Mouse (Mus musculus) CH12.LX (cell line): ENCODE measurements at regions not wholly inside any gene's neighbourhood (a gene's known extent, or its start where the extent isn't known, plus 50 kb on each side); places are given as distances from the start of the nearest gene placed in this dataset.

ENCODE experiments used
- DNase-seq: peaks from one replicate; pipeline ENCODE4 v3.0.0-alpha.2; 2013; ENCODE audit errors: extremely low read depth
- H3K27ac ChIP-seq: 2 replicates; pipeline ENCODE4 v1.5.1; 2012; ENCODE audit warnings: low read depth, mild to moderate bottlenecking, control low read depth, moderate library complexity; ENCODE audit not compliant: insufficient read depth
- H3K27me3 ChIP-seq: replicated peaks from 2 replicates; pipeline ENCODE3; 2012; ENCODE audit warnings: inconsistent platforms
- H3K36me3 ChIP-seq, 2 experiments: replicated peaks in 1 of 2; 2 replicates each; pipeline versions ENCODE3 to v1.6.1; 2012; ENCODE audit warnings: inconsistent platforms in 1 of 2, low read length in 1 of 2, mild to moderate bottlenecking in 1 of 2, mixed read lengths in 1 of 2, moderate library complexity in 1 of 2; ENCODE audit not compliant: control insufficient read depth in 1 of 2, insufficient read depth in 1 of 2
- H3K4me1 ChIP-seq, 2 experiments: 2 replicates each; pipeline ENCODE4 v1.6.1; 2012; ENCODE audit warnings: inconsistent platforms in 1 of 2, moderate library complexity in 1 of 2; ENCODE audit not compliant: insufficient read depth in 2 of 2, control insufficient read depth in 1 of 2
- H3K4me2 ChIP-seq: 2 replicates; pipeline ENCODE4 v1.6.1; 2012; ENCODE audit warnings: low read depth, mild to moderate bottlenecking, control low read depth; ENCODE audit not compliant: poor library complexity, insufficient read depth, severe bottlenecking
- H3K4me3 ChIP-seq, 3 experiments: fragments of 150-350 bp in 1 of 3; sonication (generic) in 1 of 3; replicated peaks in 1 of 3; 2 replicates each; pipeline versions ENCODE3 to v1.5.1; 2011 to 2012; ENCODE audit warnings: low read depth in 2 of 3, low read length in 2 of 3, mild to moderate bottlenecking in 2 of 3, moderate library complexity in 2 of 3, control low read depth in 1 of 3, improper control_type of control experiment in 1 of 3, inconsistent platforms in 1 of 3, mixed read lengths in 1 of 3; ENCODE audit not compliant: poor library complexity in 1 of 3
- H3K79me2 ChIP-seq: replicated peaks from 2 replicates; pipeline ENCODE4 v1.6.1; 2012; ENCODE audit warnings: mild to moderate bottlenecking, moderate library complexity; ENCODE audit not compliant: control insufficient read depth, poor library complexity, insufficient read depth, severe bottlenecking; ENCODE audit errors: extremely low read depth
- H3K9ac ChIP-seq: 2 replicates; pipeline ENCODE4 v1.6.1; 2012; ENCODE audit warnings: low read depth, mild to moderate bottlenecking, control low read depth, moderate library complexity; ENCODE audit not compliant: insufficient read depth
- H3K9me3 ChIP-seq: replicated peaks from 2 replicates; pipeline ENCODE3; 2012; ENCODE audit warnings: low read length, inconsistent platforms, mixed read lengths
- CTCF ChIP-seq, 2 experiments: IDR thresholded peaks in 1 of 2; conservative IDR thresholded peaks in 1 of 2; 2 replicates each; pipeline ENCODE4 v1.5.1; 2011 to 2012; ENCODE audit warnings: low read depth in 2 of 2, low read length in 2 of 2, improper control_type of control experiment in 1 of 2, inconsistent platforms in 1 of 2, mild to moderate bottlenecking in 1 of 2, moderate library complexity in 1 of 2
- GABPA ChIP-seq: IDR thresholded peaks from 2 replicates; pipeline ENCODE4 v1.6.1; 2012; ENCODE audit warnings: low read depth, low read length, improper control_type of control experiment, inconsistent platforms; ENCODE audit not compliant: insufficient replicate concordance
- HCFC1 ChIP-seq: IDR thresholded peaks from 2 replicates; pipeline ENCODE4 v1.6.1; 2012; ENCODE audit warnings: low read depth, mild to moderate bottlenecking, inconsistent platforms, low read length, improper control_type of control experiment
- IRF4 ChIP-seq: IDR thresholded peaks from 2 replicates; pipeline ENCODE4 v1.6.1; 2014; ENCODE audit warnings: low read depth, mild to moderate bottlenecking, inconsistent platforms, low read length, improper control_type of control experiment
- KAT2A ChIP-seq: IDR thresholded peaks from 2 replicates; pipeline ENCODE4 v1.6.1; 2012; ENCODE audit warnings: low read length, improper control_type of control experiment, inconsistent platforms; ENCODE audit not compliant: insufficient replicate concordance
- MAFK ChIP-seq: IDR thresholded peaks from 2 replicates; pipeline ENCODE4 v1.6.1; 2011; ENCODE audit warnings: low read length, improper control_type of control experiment; ENCODE audit not compliant: insufficient replicate concordance
- MAZ ChIP-seq: IDR thresholded peaks from 2 replicates; pipeline ENCODE4 v1.6.1; 2012; ENCODE audit warnings: low read depth, mild to moderate bottlenecking, inconsistent platforms, low read length, improper control_type of control experiment, moderate library complexity
- MXI1 ChIP-seq: IDR thresholded peaks from 2 replicates; pipeline ENCODE4 v1.6.1; 2011; ENCODE audit warnings: mild to moderate bottlenecking, low read depth, low read length, improper control_type of control experiment
- PAX5 ChIP-seq: IDR thresholded peaks from 2 replicates; pipeline ENCODE4 v1.6.1; 2012; ENCODE audit warnings: low read length, inconsistent platforms, mixed read lengths
- POLR2AphosphoS2 ChIP-seq: IDR thresholded peaks from 2 replicates; pipeline ENCODE4 v1.6.1; 2011; ENCODE audit warnings: low read depth, low read length, improper control_type of control experiment
- RCOR1 ChIP-seq: conservative IDR thresholded peaks from 2 replicates; pipeline ENCODE4 v1.6.1; 2012; ENCODE audit warnings: low read depth, mild to moderate bottlenecking, inconsistent platforms, low read length, improper control_type of control experiment
- SMC3 ChIP-seq: IDR thresholded peaks from 2 replicates; pipeline ENCODE4 v1.6.1; 2011; ENCODE audit warnings: low read depth, low read length, improper control_type of control experiment
- USF1 ChIP-seq: IDR thresholded peaks from 2 replicates; pipeline ENCODE4 v1.6.1; 2014; ENCODE audit warnings: low read depth, mild to moderate bottlenecking, inconsistent platforms, low read length, improper control_type of control experiment
- ZC3H11A ChIP-seq: IDR thresholded peaks from 2 replicates; pipeline ENCODE4 v1.6.1; 2012; ENCODE audit warnings: low read depth, mild to moderate bottlenecking, inconsistent platforms, low read length, improper control_type of control experiment
- dilution Hi-C: fragments of 300-500 bp; cut with MboI; formaldehyde crosslinking; loops from 2 replicates; pipeline ENCODE4 v1.14.3; 2020; ENCODE audit warnings: low sequenced_read_pairs; ENCODE audit not compliant: extremely low pct_unique_long_range_greater_than_20kb, extremely low pct_ligation_motif_present
- in situ Hi-C: fragments of 300-500 bp; cut with MboI; formaldehyde crosslinking; loops from 3 replicates; pipeline ENCODE4 v1.14.3; 2019; ENCODE audit warnings: low sequenced_read_pairs, low pct_ligation_motif_present, low pct_unique_long_range_greater_than_20kb, mixed read lengths

DNA sequence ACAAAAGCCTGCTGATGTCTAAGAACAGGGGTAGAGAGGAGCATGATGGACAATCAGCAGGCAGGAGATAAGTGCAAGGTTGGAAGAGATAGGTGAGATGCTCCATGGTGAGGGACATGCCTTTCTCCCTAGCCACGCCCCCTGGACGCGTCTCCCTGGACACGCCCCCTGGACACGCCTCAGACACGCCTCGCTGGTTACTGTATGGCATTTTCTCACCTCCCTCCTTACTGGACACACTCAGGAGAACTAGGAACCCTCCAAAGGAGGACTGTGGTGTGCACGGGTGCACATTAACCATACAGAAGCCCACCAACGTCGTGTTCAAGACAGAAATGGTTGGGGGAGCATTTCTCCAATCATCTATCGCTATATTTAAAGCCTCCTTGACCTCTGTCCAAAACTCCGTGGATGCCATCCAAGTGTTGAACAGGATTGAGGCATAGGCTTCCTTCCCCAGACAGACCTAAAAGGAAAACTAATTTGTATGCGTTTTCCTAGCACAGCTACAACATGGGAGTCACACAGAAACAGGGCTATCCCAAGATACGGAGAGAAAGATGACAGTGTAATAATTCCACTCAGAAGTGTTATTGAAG is 168.4 kb upstream of the Fam19a5 start:
- DNase-seq, result no peak
- Histone ChIP-seq H3K79me2 (no peaks in the 10 kb centered on the region), H3K27ac (no peak overlapping the region), H3K4me1 (no peaks in the 10 kb centered on the region), H3K27me3 (no peaks in the 10 kb centered on the region), H3K4me3 (no peak overlapping the region), H3K4me2 (no peak overlapping the region), H3K9ac (no peak overlapping the region), H3K36me3 (no peaks in the 10 kb centered on the region), H3K9me3 (peaks cover 87% of the 10 kb centered on the region)
- TF ChIP-seq RCOR1 (no peak), HCFC1 (no peak), PAX5 (no peak), CTCF (conservative IDR thresholded peaks at IDR 0.05 in 1 of 2, IDR thresholded peaks at IDR 0.05 in 1 of 2; ENCODE audit: low read depth in 2 of 2, low read length in 2 of 2) (no peak), ZC3H11A (no peak), SMC3 (no peak), USF1 (no peak), IRF4 (no peak)
- dilution Hi-C loops, result no loop called here
- in situ Hi-C loops, result no loop called here

DNA sequence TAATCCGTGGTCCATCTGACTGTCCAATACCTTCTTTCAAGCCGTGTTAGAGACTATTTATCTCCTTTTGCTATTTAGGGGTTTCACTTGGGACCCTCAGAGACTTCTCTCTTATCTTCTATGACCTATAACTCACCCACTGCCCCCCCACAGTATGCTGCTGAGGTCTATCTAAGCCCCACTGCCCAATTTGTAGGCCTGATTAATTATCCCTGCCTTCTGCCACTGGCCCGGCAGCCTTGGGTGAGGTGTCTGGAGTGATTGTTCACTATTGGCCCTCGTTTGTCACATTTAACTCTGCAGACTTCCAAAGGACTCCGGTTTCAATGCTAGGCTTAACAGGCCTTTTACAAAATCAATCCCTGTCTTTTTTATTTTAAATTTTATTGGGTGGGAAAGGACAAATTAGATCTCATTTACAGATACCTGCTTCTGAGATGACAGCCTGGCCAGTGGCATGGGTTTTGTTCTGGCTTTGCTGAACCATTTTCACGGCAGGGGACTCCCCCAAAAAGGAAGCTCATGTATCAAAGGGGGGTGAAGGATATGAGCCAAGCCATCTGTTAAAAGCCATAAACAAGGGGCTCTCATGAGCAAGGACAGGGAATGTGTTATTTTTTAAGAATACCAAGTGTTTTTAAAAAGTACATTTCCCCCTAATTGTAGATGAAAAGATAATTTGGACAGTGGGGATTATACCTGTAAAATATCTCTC is 160.4 kb upstream of the Fam19a5 start:
- TF ChIP-seq GABPA (no peak), MAFK (no peak), KAT2A (no peak), USF1 (no peak), MAZ (no peak), MXI1 (no peak), POLR2AphosphoS2 (no peak)
- no peaks in the 10 kb centered on the region for H3K27me3 ChIP-seq
- H3K36me3 ChIP-seq, result no peaks in the 10 kb centered on the region
- H3K9me3 ChIP-seq, result peaks cover 97% of the 10 kb centered on the region
- dilution Hi-C loops (no loop called here), in situ Hi-C loops (no loop called here)
- no peak overlapping the region for H3K4me2 ChIP-seq
- no peak for DNase-seq
- no peaks in the 10 kb centered on the region for H3K79me2 ChIP-seq
- no peak overlapping the region for H3K27ac ChIP-seq
- no peak overlapping the region for H3K4me3 ChIP-seq
- no peak overlapping the region for H3K9ac ChIP-seq
- no peaks in the 10 kb centered on the region for H3K4me1 ChIP-seq
